Mouse (Mus musculus) liver, postnatal 0 days (tissue): ENCODE data around the gene Dmgdh. TPM values are rescaled to one million over a fixed set of nuclear protein-coding genes. Genes with fewer than 3 reads are reported as not detected.

ENCODE experiments used
- ATAC-seq: fragments of 200-750 bp; cut with Nextera tagmentation; 2 replicates; pipeline ENCODE4 v1.8.0; 2017; ENCODE audit warnings: mild to moderate bottlenecking, moderate library complexity
- DNase-seq: peaks from one replicate; pipeline ENCODE4 v3.0.0-alpha.2; 2016
- H3K27ac ChIP-seq: fragments of 300-500 bp; sonication (generic); 2 replicates; pipeline ENCODE4 v1.5.1; 2014; ENCODE audit warnings: antibody characterized with exemption, moderate library complexity, mild to moderate bottlenecking, low read depth
- H3K27me3 ChIP-seq: fragments of 300-500 bp; sonication (generic); 2 replicates; pipeline ENCODE4 v1.6.1; 2014; ENCODE audit warnings: low read length, control low read depth, mixed read lengths; ENCODE audit not compliant: insufficient read depth
- H3K36me3 ChIP-seq: fragments of 300-500 bp; sonication (generic); replicated peaks from 2 replicates; pipeline ENCODE4 v1.6.1; 2014; ENCODE audit warnings: mild to moderate bottlenecking, control low read depth, low read length, moderate library complexity, mixed read lengths; ENCODE audit not compliant: insufficient read depth
- H3K4me1 ChIP-seq: fragments of 300-500 bp; sonication (generic); 2 replicates; pipeline ENCODE4 v1.6.1; 2014; ENCODE audit warnings: antibody characterized with exemption, mild to moderate bottlenecking, control low read depth; ENCODE audit not compliant: insufficient read depth
- H3K4me2 ChIP-seq: fragments of 300-500 bp; sonication (generic); 2 replicates; pipeline ENCODE4 v1.6.1; 2014; ENCODE audit warnings: low read depth, mild to moderate bottlenecking, low read length, moderate library complexity, mixed read lengths
- H3K4me3 ChIP-seq: fragments of 300-500 bp; sonication (generic); 2 replicates; pipeline ENCODE4 v1.5.1; 2014; ENCODE audit warnings: low read depth, low read length
- H3K9ac ChIP-seq: fragments of 300-500 bp; sonication (generic); replicated peaks from 2 replicates; pipeline ENCODE4 v1.6.1; 2014; ENCODE audit warnings: mild to moderate bottlenecking, moderate library complexity
- H3K9me3 ChIP-seq: fragments of 300-500 bp; sonication (generic); 2 replicates; pipeline ENCODE4 v1.6.1; 2016; ENCODE audit warnings: mild to moderate bottlenecking, control low read depth, low read length, mixed read lengths
- CTCF ChIP-seq: sonication (generic); IDR thresholded peaks from 2 replicates; pipeline ENCODE4 v1.5.1; 2016; ENCODE audit warnings: antibody characterized with exemption, low read depth
- EP300 ChIP-seq: IDR thresholded peaks from 2 replicates; pipeline ENCODE4 v1.6.1; 2016; ENCODE audit warnings: antibody characterized with exemption, low read depth, mild to moderate bottlenecking
- WGBS: fragments of 180-500 bp; shearing (Covaris S2); extraction: QIAGEN DNeasy Blood & Tissue Kit; methylation state at CpG from one replicate; pipeline ENCODE4 v1.1.7; 2014; ENCODE audit not compliant: insufficient replicate concordance; 5-methylcytosine and 5-hydroxymethylcytosine counted together
- polyA plus RNA-seq: library from polyadenylated mRNA; unstranded; fragments of >200 nt; fragmentation: Nextera tagmentation; extraction: Ambion mirVana; gene quantifications from 2 replicates; pipeline ENCODE4 v1.2.1, GENCODE M21; 2015

Dmgdh gene
- polyA plus RNA-seq, 1 experiment from 2014 or later = 69.2 TPM

DNA sequence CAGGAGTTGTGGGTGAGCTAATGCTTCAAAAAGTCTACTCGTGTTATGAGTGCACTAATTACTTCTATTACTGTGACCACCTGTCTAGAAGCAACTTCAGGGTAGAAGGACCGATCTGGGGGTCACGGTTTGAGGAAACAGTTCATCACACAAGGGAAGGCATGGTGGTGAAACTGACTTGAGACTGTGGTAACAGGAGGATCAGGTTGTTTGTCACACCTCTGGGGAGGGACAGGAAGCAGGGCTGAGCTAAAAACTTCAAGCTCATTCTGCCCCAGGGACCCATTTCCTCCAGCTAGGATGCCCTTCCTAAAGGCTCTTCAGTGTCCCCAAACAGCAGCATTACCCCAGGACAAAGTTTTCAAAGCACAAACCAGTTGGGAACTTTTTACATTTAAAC lies 88.6 kb downstream of the Dmgdh start:
- H3K4me2 ChIP-seq = no peak overlapping the region
- no peaks in the 10 kb centered on the region for H3K36me3 ChIP-seq
- no peak overlapping the region for H3K9ac ChIP-seq
- no peak overlapping the region for H3K4me3 ChIP-seq
- ATAC-seq (no peak), DNase-seq (no peak)
- 47% methylated on average over 3 of the region's 3 CpGs for WGBS
- no peak for TF ChIP-seq EP300
- no peak for TF ChIP-seq CTCF
- H3K9me3 ChIP-seq = no peaks in the 10 kb centered on the region
- no peak overlapping the region for H3K27ac ChIP-seq
- H3K27me3 ChIP-seq = no peaks in the 10 kb centered on the region
- H3K4me1 ChIP-seq = no peaks in the 10 kb centered on the region

DNA sequence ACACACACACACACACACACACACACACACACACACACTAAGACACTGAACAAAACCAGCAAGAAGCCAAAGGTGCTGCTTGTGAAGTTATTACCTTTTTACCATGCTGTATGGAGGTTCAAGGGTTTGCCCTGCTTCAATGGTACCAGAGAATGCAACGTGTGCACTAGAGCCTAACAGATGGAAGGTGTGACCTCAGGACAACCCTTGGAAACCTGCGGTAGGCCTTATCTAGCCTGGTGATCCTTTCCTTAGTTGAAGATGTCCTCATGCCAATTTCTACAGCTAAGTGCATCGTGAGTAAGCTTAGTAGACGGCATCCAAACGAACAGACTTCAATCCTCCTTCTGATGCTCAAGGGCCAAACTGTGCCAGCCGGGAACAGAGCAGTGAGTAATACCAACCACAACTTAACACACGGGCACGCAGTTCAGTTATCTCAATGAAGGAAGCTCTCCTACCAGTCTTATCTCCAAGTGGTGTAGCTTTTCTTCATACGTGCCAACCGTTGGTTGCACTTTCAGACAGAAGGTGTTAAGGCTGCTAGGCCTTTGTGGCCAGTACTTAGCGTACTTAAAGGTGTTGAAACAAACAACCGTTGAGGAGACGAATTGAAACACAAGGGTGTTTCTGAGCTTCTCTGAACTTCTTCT lies 90.2 kb downstream of the Dmgdh start:
- ATAC-seq (peak; percentile 51), DNase-seq (no peak)
- whole genome bisulfite sequencing = 58% methylated on average over 13 of the region's 13 CpGs
- H3K36me3 ChIP-seq = no peaks in the 10 kb centered on the region
- no peak overlapping the region for H3K4me2 ChIP-seq
- no peaks in the 10 kb centered on the region for H3K27me3 ChIP-seq
- no peak overlapping the region for H3K9ac ChIP-seq
- no peak overlapping the region for H3K4me3 ChIP-seq
- no peaks in the 10 kb centered on the region for H3K4me1 ChIP-seq
- no peaks in the 10 kb centered on the region for H3K9me3 ChIP-seq
- no peak overlapping the region for H3K27ac ChIP-seq
- TF ChIP-seq EP300 (peak; percentile 58), CTCF (no peak)

DNA sequence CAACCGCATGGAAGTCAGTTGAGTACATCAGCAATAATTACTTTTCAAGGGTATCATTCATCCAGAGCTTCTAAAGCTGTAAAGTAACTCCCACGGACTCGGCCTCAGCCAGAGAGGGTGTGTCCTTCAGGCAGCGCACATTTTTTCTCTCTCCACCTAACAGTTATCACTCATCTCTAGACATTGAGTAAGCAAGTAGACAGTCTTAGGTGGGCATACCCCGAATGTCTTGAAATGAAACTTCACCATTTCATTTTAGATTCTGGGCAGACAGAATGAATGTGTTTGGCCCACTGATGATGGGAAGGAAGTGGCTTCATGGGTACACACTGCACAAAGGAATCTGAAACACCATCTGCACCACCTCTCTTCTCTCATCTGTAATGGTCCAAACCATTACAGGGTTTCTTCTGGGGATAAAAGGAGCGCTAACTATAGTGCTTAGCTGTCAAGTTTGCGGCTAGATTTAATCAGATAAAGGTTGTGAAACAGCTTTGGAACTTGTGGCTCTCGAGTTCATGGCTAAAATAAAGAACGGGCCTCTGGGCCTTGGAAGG lies 96.9 kb downstream of the Dmgdh start:
- Histone ChIP-seq H3K4me3 (peak overlapping the region; percentile 65), H3K9me3 (no peaks in the 10 kb centered on the region), H3K9ac (peak overlapping the region; percentile 74), H3K27ac (peak overlapping the region; percentile 84), H3K36me3 (no peaks in the 10 kb centered on the region), H3K4me2 (peak overlapping the region; percentile 95), H3K4me1 (peaks cover 18% of the 10 kb centered on the region), H3K27me3 (no peaks in the 10 kb centered on the region)
- WGBS = 24% methylated on average over 9 of the region's 9 CpGs
- DNase-seq (no peak), ATAC-seq (peak; percentile 28)
- TF ChIP-seq CTCF (no peak), EP300 (no peak)

DNA sequence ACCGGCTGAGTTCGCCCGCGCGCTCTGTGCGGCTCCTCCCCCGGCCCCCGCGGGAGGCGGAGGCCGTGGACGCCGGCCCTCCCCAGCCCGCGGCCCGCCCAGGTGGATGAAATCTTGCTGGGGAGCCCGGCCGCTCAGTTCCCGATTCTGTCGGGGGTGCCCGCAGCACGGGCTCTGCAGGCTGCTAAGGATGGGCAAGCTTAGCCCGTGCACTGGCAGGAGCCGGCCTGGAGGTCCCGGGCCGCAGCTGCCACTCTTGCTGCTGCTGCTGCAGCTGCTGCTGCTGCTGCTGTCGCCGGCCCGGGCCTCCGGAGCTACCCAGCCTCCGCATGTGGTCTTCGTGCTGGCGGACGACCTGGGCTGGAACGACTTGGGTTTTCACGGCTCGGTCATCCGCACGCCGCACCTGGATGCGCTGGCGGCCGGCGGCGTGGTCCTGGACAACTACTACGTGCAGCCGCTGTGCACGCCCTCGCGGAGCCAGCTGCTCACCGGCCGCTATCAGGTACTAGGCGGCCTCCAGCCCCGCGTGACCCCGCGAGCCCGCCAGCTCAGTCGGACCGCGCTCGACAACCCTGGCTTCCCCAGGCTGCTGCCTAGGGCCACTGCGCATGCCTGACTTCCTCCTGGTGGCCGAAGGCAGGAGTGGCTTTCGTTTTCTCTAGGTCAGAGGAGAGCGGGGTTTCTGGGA lies 97.5 kb downstream of the Dmgdh start, which contains the start of gene Arsb:
Arsb (plus strand) TSS at position 43 of the 691 bp plus-strand sequence.
- Histone ChIP-seq H3K36me3 (no peaks in the 10 kb centered on the region), H3K27ac (peak within 1 kb of the TSS; percentile 84), H3K4me1 (peaks cover 18% of the 10 kb centered on the region), H3K9me3 (no peaks in the 10 kb centered on the region), H3K9ac (peak within 1 kb of the TSS; percentile 74), H3K27me3 (no peaks in the 10 kb centered on the region), H3K4me2 (peak within 1 kb of the TSS; percentile 95), H3K4me3 (peak within 1 kb of the TSS; percentile 65)
- peak; percentile 95 for ATAC-seq
- DNase-seq = peak; percentile 88
- TF ChIP-seq CTCF (peak; percentile 77), EP300 (no peak)
- 2% methylated on average over 60 of the region's 66 CpGs for WGBS

DNA sequence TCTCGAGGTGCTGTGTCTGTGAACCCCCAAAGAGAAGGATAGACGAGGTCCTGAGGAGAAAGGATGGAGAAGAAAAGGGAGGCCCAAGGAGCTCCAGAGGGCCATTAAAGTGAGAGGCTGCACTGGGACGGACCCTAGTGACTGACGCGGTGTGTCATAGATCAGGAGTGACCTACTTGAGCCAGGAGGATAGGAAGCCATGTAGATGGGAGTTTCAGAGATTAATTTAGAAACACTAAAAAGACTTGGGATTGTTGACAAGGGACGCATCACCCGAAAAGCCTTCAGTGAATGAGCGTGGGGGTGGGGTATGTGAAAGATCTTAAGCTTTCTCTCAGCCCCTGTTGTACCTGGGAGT lies 98.0 kb downstream of the Dmgdh start:
- DNase-seq = no peak
- H3K27ac ChIP-seq = peak overlapping the region; percentile 84
- H3K4me3 ChIP-seq = peak overlapping the region; percentile 65
- 16% methylated on average over 8 of the region's 8 CpGs for WGBS
- no peaks in the 10 kb centered on the region for H3K27me3 ChIP-seq
- peaks cover 18% of the 10 kb centered on the region for H3K4me1 ChIP-seq
- peak overlapping the region; percentile 74 for H3K9ac ChIP-seq
- peak overlapping the region; percentile 95 for H3K4me2 ChIP-seq
- H3K36me3 ChIP-seq = no peaks in the 10 kb centered on the region
- H3K9me3 ChIP-seq = no peaks in the 10 kb centered on the region
- peak; percentile 64 for ATAC-seq
- TF ChIP-seq CTCF (no peak), EP300 (no peak)

DNA sequence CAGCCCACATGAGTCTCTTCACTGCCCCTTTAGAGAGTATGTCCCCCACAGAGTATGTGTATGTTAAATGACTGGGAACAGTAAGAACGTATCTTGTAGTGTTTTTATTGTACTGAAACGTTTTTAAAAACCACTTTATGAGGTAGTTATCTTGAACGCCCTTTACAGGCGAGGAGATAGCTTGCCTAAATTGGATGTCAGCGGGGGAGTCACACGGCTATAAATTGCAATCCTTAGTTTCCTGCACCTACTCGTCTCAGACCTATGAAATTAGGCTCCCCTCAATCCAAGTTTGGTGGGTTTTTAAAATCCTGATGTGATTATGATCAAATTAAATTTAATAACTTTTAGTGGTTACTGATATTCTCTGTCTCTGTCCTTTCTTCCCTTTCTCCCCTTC lies 98.6 kb downstream of the Dmgdh start:
- H3K4me3 ChIP-seq = peak overlapping the region; percentile 65

More for the DNA sequence above, 98.6 kb downstream of the Dmgdh start:
- 48% methylated on average over 7 of the region's 7 CpGs for WGBS
- TF ChIP-seq EP300 (no peak), CTCF (no peak)
- peaks cover 18% of the 10 kb centered on the region for H3K4me1 ChIP-seq
- no peaks in the 10 kb centered on the region for H3K27me3 ChIP-seq
- H3K9me3 ChIP-seq = no peaks in the 10 kb centered on the region
- ATAC-seq = no peak
- H3K36me3 ChIP-seq = no peaks in the 10 kb centered on the region
- no peak for DNase-seq
- peak overlapping the region; percentile 74 for H3K9ac ChIP-seq
- peak overlapping the region; percentile 84; the same call in 1 of the 2 replicates for H3K27ac ChIP-seq
- H3K4me2 ChIP-seq = peak overlapping the region; percentile 95
